Mouse (Mus musculus) CD8-positive naive resting alpha-beta T cell, adult 2 months (primary cell): Measurements from ENCODE around the gene Rbm12b1.
"Not testable (repeated sequence)": the region's sequence is repeated elsewhere in the genome, so short reads cannot be mapped to it uniquely, and the experiment has no call there.

ENCODE experiments used
- DNase-seq, 2 experiments: peaks; one replicate each; pipeline ENCODE4 v3.0.0; 2022; ENCODE audit warnings: low read depth in 2 of 2, low spot score in 2 of 2

Rbm12b1 gene

DNA sequence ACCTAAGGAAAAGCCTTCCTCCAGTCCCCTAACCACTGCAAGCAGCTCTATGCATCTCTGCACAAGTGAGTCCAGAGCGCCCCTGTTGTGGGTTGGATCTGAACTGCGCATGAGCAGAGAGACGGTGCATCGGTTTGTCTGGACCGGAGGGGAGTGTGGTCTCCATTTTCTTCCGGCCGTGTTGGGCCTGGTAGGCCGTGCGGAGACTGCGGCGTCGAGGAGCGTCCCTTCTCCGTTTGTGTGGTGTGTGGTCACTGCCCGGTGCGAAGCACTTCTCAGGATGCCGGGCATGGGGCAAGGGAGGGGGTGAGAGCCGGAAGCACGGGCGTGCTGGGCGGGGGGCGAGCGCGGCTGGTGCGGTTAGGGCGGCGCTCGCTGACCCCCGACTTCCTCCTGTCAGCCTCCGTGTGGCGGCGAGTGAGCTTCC is at the start of gene Rbm12b1:
Gene Rbm12b1, plus strand, starts transcription at position 124 of the 427 bp plus-strand sequence.
- DNase-seq: peak; percentile 42 to 46

GRCm38 (mm10) chr4:12140592-12141062 is 563 bp downstream of the Rbm12b1 start:
- not testable (repeated sequence) for DNase-seq

DNA sequence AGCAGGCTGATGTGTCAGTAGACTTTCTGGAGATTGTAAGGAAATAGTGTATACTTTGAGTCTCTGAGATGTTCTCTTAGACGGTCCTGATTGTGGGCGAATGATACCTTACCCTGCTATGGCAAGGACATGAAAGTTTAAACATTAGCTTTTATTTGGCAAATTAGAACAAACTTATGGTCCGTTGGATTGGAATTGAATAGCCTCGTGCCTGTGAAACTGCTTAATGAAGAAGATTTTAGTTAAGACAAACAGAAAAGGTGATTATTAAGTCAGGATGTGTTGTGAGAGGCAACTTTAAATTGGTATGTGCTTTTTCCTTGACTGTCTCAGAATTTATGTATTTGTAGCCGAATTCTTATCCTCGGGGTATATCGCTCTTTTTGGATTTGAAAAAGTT is 1.5 kb downstream of the Rbm12b1 start:
- not testable (repeated sequence) for DNase-seq

DNA sequence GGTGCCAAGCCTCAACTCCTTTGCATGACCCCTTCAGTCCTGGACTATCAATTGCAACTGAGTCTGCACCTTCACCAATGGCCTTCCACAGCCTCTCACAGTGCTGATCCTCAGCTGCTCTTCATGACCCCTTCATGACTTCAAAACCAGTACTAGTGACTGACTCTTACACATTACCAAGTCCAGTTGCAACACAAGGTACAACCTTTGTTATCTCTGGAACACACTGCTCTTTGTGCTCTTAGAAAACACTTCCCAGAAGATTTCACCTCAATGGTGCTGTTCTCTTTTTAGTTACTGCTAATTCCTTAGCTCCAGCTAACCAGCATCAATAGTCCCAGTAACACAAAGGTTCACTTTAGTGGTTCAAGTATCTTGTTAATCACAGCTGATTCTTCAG is 7.6 kb downstream of the Rbm12b1 start:
- no peak for DNase-seq

- no peak for DNase-seq
These were observed 30.9 kb downstream of the Rbm12b1 start for GRCm38 (mm10) chr4:12170986-12171317.

- peak; percentile 14 to 31 for DNase-seq
These were observed 31.4 kb downstream of the Rbm12b1 start, which contains the start of gene Fam92a for GRCm38 (mm10) chr4:12171318-12172091. Gene Fam92a, minus strand, starts transcription at chr4:12172015.

- no peak for DNase-seq
These were observed 38.9 kb downstream of the Rbm12b1 start for GRCm38 (mm10) chr4:12178992-12179391.
